Mouse (Mus musculus) megakaryocyte progenitor cell, adult 5-6 weeks (primary cell): ENCODE results near the gene Cdh6. TPM values are rescaled to one million over a fixed set of nuclear protein-coding genes. Genes with fewer than 3 reads are reported as not detected.

Experiments
- ATAC-seq: replicated peaks from 2 replicates; pipeline ENCODE4 v1.8.0; 2016; ENCODE audit warnings: mild to moderate bottlenecking, moderate TSS enrichment, inconsistent platforms; ENCODE audit not compliant: poor library complexity
- total RNA-seq, 2 experiments: library from RNA; stranded (forward) in 1 of 2; stranded (reverse) in 1 of 2; fragments of 157-497, 149-512 nt in 1 of 2; fragments of 200-1000 nt in 1 of 2; gene quantifications; 2 replicates each; pipeline versions ENCODE4 v1.2.3 to v1.2.4; 2015 to 2017

Gene Cdh6
- total RNA-seq, 2 experiments from 2014 or later: not detected

- ATAC-seq: no peak
Observed at GRCm38 (mm10) chr15:13165094-13165885, 8.2 kb downstream of the Cdh6 start.

DNA sequence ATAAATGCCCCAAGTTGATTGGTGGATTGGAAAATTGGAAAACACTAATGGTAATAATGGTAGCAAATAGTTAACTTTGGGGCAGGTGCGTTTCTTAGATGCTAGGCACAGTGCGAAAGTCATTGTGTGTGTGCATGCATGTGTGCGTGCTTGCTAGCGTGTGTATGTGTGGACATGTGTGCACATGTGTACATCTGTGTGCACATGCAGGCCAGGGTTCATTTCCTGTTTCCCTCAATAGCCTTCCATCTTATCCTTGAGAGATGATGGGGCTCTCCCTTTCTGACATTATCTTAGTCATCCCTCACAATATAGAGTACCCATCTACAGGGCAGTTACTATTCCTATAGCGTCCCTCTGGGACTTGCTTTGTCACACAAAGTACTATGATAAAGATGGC, 17.7 kb downstream of the Cdh6 start:
- no peak for ATAC-seq

- ATAC-seq: no peak
Observed at GRCm38 (mm10) chr15:13155418-13155817, 18.1 kb downstream of the Cdh6 start.

- no peak for ATAC-seq
Observed at GRCm38 (mm10) chr15:13141983-13142382, 31.5 kb downstream of the Cdh6 start.

DNA sequence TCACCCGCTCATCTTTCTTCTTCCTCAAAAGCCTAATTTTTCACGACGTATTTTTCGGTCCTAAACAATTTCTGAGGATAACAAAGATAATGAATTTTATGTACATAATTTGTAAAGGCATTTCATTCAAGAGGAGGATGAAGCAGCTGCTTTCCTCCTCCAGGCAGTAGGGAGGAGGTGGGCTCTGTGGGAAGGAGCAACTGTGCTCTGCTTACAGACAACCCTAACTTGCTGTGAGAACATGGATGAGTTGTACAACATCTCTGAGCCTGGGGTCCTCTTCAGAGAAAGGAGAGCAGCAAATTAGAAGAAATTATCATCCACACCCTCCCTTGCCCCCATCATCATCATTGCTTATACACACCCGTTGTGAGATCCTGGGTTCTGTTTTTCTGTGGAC, 33.8 kb downstream of the Cdh6 start:
- ATAC-seq: no peak

- no peak for ATAC-seq
Observed at GRCm38 (mm10) chr15:13137166-13137565, 36.3 kb downstream of the Cdh6 start.

- 0 out of 2 replicates have a peak, but pooled peaks have one; percentile 46 for ATAC-seq
Observed at GRCm38 (mm10) chr15:13134086-13134485, 39.4 kb downstream of the Cdh6 start.

- ATAC-seq: no peak
Observed at GRCm38 (mm10) chr15:13133370-13133769, 40.1 kb downstream of the Cdh6 start.

- no peak for ATAC-seq
Observed at GRCm38 (mm10) chr15:13132493-13132892, 41.0 kb downstream of the Cdh6 start.

- no peak for ATAC-seq
Observed at GRCm38 (mm10) chr15:13130246-13130645, 43.2 kb downstream of the Cdh6 start.

DNA sequence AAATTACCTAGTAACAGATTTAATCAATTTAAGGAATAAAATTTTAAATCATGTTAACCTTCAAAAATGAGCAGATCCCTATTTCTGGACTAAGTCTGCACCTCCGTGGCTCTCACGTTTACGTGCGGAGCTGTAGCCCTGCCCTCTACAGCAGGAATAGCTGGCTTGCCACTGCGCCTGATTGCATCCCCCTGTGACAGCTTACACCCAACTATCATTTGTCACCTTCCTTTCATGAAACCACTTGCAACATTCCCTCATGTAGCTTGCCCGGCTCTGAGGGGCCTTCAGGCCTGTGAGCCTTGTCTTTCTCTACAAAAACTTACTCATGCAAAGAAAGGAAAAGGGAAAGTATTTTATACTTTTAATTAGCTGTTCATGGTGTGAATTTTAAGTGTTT, 73.1 kb downstream of the Cdh6 start:
- no peak for ATAC-seq

DNA sequence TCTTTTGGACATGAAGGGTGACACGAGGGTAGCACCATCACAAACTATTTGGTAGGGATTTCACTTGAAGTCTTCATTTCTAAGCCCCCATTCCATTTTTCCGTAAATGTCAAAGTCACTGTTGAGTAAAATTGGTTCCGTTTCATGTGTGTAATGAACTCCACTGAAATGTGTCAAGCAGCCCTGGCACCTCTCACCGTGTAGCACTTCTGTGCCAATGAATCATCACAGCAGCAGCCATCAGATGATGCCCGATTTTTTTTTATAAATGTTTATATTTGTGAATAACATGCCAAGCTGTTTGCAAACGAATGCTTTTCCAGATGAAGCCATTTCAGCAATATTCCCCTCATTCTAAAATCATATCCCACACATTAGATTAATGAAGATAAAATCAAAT, 75.6 kb downstream of the Cdh6 start:
- ATAC-seq: no peak

GRCm38 (mm10) chr15:13095406-13095805, 78.1 kb downstream of the Cdh6 start:
- no peak for ATAC-seq

- no peak for ATAC-seq
Observed at GRCm38 (mm10) chr15:13094881-13095256, 78.6 kb downstream of the Cdh6 start.

- ATAC-seq: no peak
Observed at GRCm38 (mm10) chr15:13093954-13094880, 79.3 kb downstream of the Cdh6 start.

GRCm38 (mm10) chr15:13092064-13092463, 81.4 kb downstream of the Cdh6 start:
- ATAC-seq: no peak

GRCm38 (mm10) chr15:13088504-13089058, 84.9 kb downstream of the Cdh6 start:
- peak; percentile 86 for ATAC-seq

DNA sequence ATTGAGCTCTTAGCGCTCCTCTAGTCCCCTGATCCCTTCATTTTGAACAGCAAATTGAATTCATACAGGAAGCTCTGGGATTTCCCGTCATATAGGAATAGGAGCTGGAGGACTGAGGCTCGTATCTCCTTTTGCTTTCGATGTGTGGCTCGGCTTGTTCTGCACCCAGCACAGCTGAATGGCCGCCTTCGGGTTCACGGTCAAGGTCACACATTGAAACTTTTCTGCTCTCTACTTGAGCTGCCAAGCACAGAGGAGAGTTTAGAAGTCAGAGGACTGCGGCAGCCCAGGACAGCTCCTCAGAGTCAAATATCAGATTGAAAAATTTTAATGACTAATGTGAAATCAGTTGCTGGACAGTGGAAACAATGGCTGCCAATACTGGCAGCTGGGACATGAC, 88.7 kb downstream of the Cdh6 start:
- ATAC-seq: no peak

GRCm38 (mm10) chr15:13076908-13077669, 96.4 kb downstream of the Cdh6 start:
- ATAC-seq: no peak

DNA sequence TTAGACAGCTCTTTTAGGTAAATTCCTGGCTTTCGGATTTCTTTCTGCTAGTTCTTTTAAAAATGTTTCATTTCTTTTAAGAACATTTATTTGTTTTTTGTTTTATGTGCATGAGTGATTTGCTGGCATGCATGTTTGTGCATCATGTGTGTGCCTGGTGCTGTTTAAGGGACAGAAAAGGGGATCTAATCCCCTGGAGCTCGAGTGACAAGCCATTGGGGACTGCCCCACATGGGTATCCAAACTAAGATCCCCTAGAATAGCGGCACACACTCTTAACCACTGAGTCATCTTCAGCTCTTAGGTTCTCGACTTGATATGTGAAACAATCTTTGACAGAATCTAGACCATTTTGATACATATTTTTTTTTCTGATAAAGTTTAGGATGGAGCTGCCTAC, 99.4 kb downstream of the Cdh6 start:
- ATAC-seq: no peak

DNA sequence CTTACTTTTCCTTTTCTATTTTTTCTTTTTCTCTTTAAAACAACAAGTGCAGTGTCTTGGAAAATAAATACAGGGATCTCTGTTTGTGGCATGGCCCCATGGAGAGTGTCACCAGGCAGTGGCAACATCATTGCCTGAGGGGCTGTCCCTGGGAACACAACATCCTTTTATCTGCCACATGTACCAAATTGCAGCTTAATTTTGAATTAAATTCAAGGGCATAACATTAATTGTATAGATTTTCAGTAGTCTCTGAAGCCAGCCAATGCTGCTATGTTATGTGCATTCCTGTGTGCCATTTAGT, 105.3 kb downstream of the Cdh6 start:
- no peak for ATAC-seq
